Mouse (Mus musculus) gastrocnemius, postnatal 10 days (tissue): Measurements from ENCODE around the gene Fbxw16. TPM values are rescaled to one million over a fixed set of nuclear protein-coding genes. Genes with fewer than 3 reads are reported as not detected.
"Not testable (repeated sequence)": the region's sequence is repeated elsewhere in the genome, so short reads cannot be mapped to it uniquely, and the experiment has no call there.

Experiments
- DNase-seq: peaks from one replicate; pipeline ENCODE4 v3.0.0; 2021; ENCODE audit warnings: mixed read lengths
- long read RNA-seq, 2 experiments: library from polyadenylated mRNA; stranded (forward); transcript quantifications; one replicate each; pipeline ENCODE4 v2.0.0; 2021
- total RNA-seq, 2 experiments: library from RNA; stranded (reverse); gene quantifications; 2 replicates each; pipeline ENCODE4 v1.2.3; 2021

Gene Fbxw16
- not detected for total RNA-seq
- long read RNA-seq, experiment 1: 0 reads
- long read RNA-seq, experiment 2: 0 reads

DNA sequence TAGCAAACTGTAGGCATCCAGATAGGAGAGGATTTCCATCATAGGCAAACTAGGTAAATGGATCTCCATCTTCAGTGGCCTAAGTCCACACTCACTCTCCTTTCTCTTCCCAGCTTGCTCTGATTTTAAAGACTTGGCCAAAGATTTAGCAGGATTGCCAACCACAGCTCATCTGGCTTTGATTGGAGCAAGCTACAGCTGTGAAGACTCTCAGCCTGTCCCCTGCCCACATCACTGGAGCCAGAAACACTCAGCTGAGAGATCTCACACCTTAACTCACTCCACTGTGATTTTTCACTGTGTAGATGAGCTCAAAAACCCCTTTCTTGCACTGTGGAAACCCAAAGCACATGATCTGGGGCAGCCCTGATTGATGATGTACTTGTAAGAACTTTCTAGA lies at the start of gene Fbxw16:
TSS of gene Fbxw16 (minus strand) at position 101 of the 400 bp plus-strand sequence.
- DNase-seq: no peak

- DNase-seq: not testable (repeated sequence)
Observed at GRCm38 (mm10) chr9:109495775-109496174, 46.8 kb upstream of the Fbxw16 start, which contains the start of gene Fbxw19. Gene Fbxw19, minus strand, starts transcription at chr9:109495875.

DNA sequence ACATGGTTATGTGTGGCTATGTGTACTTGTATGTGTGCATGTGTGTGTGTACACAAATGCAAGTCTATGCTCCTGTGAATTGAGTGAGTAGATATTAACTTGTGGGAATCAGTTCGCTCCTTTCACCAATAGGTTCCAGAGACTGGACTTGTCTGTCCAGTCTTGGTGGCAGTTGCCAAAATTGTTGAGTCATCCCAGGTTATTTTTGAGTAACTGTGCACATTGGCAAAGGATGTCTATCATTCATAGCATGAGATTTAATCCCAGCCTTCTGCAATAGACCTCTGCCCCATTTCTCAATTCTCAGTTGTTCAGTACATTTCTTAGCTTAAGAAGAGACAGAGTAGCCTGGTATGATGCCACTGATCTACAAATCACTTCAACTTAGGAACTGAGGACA lies 16.0 kb downstream of the Fbxw16 start:
- DNase-seq: no peak

DNA sequence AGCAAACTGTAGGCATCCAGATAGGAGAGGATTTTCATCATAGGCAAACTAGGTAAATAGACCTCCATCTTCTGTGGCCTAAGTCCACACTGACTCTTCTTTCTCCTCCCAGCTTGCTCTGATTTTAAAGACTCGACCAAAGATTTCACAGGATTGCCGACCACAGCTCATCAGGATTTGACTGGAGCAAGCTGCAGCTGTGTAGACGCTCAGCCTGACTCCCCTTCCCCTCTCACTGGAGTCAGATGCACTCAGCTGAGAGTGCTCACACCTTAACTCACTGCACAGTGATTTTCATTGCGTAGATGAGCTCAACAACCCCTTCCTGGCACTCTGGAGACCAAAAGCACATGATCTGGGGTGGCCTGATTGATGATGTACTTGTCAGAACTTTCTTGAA lies 44.7 kb downstream of the Fbxw16 start, which contains the start of gene Fbxw22:
TSS of gene Fbxw22 (minus strand) at position 101 of the 400 bp plus-strand sequence.
- not testable (repeated sequence) for DNase-seq

Other genes starting within 250 kb of the Fbxw16 start
- not detected for gene Fbxw20, start 214.4 kb downstream of the Fbxw16 start, total RNA-seq
- gene Fbxw14, start 161.5 kb downstream of the Fbxw16 start, total RNA-seq: not detected
- gene Fbxw28, start 109.5 kb downstream of the Fbxw16 start, total RNA-seq: not detected
- gene Fbxw22, start 44.8 kb downstream of the Fbxw16 start, total RNA-seq: not detected
- not detected for gene Fbxw19, start 46.7 kb upstream of the Fbxw16 start, total RNA-seq
- gene Fbxw15, start 119.1 kb upstream of the Fbxw16 start, total RNA-seq: not detected
- gene Fbxw24, start 176.9 kb upstream of the Fbxw16 start, total RNA-seq: not detected
- not detected for gene Fbxw25, start 215.5 kb upstream of the Fbxw16 start, total RNA-seq